Mouse (Mus musculus): ENCODE measurements around the gene Idh2. TPM values are rescaled to one million over a fixed set of nuclear protein-coding genes. Genes with fewer than 3 reads are reported as not detected.

The Idh2 gene
- total RNA-seq, 2 experiments from 2014 or later = 236 to 647 TPM

DNA sequence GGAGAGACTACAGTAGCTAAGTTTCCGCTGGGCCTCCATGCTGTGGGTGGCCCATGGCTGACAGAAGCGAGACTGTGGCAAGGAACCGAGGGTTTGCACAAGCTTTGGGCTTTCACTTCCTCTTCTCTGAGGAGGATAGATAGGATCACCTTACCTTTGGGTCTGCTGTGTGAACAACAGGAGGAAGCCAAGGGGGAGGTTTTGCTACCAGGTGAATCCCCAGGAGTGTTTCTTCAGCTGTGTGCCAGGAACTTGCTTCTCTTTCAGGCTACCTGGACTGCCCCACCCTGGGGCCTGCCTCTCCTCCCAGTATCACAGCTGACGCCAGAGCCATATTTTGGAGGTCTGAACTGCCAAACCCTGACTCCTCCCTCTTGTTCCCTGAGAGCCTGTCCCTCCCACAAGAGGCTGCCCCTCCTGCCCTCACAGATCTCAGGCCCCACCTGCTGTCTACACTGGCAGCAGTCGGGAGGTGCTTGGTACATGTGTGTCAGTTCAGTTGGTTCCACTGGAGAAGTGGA is 40.2 kb downstream of the Idh2 start:
- peak; percentile 72 for DNase-seq
- intact Hi-C loops (cut with DNase I) = loop anchor here (5.0 kb wide), 1 partner anchor 143 kb away; no protein-coding TSS in a partner anchor
- TF ChIP-seq CTCF (IDR thresholded peaks at IDR 0.05) = peak; percentile 12; the same call in 1 of the 2 replicates
- peak overlapping the region; percentile 77 for H3K27ac ChIP-seq
- H3K4me3 ChIP-seq = peak overlapping the region; percentile 24; the same call in 1 of the 2 replicates

DNA sequence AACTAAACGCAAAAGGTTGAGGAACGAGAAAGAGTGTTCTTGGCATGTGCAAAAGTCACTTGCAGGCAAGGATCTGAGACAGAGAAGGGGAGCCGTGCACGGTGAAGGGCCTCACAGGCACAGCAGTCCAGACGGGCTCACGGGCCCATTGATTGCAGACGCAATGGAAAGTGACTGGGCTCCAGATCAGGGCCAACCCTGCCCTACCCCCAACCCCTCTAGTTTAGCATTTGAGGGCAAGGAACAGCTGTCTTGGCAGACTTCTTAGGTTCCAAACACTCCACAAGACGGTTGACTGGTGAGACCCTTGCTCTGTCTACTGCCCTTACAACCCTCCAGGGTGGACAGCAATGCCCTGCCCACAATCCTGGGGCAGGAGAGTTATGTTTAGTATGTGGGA is 41.7 kb downstream of the Idh2 start:
- intact Hi-C loops (cut with DNase I) = no loop called here

DNA sequence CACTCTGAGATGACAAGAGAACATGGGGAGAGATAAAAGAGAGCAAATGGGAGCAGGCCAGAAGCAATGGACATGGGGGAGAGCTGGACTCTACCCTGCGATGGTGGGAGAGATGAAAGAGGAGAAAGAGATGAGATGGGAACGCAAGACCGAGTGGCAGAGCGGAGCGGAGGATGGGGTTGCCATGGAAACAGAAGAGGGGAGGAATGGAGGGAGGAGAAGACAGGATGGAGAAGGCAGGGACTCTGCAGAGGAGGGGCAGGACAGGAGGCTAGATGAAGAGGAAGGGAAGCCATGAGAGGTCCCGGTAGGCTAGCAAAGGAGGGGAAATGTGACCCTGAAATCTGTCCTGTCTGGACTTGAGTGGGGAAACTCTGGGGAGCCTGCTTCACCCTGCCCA is 42.9 kb downstream of the Idh2 start:
- Histone ChIP-seq H3K27ac (no peak overlapping the region), H3K4me3 (no peak overlapping the region)
- intact Hi-C loops (cut with DNase I) = no loop called here
- no peak for DNase-seq
- no peak for TF ChIP-seq CTCF (IDR thresholded peaks at IDR 0.05)

More for the DNA sequence above, 41.7 kb downstream of the Idh2 start:
- TF ChIP-seq CTCF (IDR thresholded peaks at IDR 0.05) = no peak
- no peak for DNase-seq
- Histone ChIP-seq H3K27ac (peak overlapping the region; percentile 77), H3K4me3 (no peak overlapping the region)

DNA sequence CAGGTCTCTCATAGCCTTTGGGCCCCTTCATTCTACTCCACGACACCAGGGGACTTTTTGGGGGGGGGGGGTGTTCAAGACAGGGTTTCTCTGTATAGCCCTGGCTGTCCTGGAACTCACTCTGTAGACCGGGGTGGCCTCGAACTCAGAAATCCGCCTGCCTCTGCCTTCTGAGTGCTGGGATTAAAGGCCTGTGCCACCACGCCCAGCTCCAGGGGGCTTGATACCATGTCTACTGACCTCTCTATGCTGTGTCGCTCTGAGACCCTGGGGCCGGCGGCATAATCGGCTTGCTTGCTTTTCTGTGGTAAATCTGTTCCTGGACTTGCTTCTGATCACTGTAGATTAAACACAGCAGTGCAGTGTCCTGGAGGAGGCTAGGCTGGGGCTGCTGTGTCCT is 44.0 kb downstream of the Idh2 start:
- H3K27ac ChIP-seq = no peak overlapping the region
- TF ChIP-seq CTCF (IDR thresholded peaks at IDR 0.05) = no peak
- intact Hi-C loops (cut with DNase I) = no loop called here

DNA sequence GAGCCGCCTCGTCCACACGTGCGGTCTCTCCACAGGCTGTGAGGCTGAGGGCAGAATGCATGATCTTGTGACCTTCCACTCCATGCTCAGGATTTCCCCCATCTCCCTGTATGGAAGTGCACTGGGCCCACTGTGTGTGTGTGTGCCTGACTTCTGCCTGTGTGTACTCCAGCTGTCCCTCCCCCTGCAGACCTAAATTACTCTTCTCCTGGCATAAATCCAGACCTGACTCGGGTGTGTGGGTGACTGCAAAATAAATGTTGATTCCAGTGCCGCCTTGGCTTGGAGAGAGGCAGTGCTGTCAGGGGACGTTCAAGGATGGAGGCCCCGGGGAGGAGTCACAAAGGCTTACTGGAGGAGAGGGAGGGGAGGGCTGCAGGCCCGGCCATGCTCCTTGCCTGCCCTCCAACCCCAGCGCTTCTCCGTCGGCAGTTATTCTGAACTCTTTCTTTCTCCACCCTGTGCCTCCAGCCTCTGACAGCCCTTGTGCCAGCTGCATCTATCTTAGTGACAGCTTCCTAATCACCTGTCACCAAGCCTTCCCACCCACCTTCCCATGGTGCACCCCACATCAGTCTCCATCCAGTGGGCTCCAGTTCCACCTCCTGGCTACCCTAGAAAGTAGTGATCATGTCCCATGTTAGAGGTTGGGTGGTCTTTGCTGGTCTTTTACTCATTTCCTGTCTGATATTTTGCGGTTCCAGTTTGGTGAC is 45.4 kb downstream of the Idh2 start:
- intact Hi-C loops (cut with DNase I) = no loop called here
- TF ChIP-seq CTCF (IDR thresholded peaks at IDR 0.05) = no peak

More for the DNA sequence above, 44.0 kb downstream of the Idh2 start:
- no peak for DNase-seq
- no peak overlapping the region for H3K4me3 ChIP-seq

DNA sequence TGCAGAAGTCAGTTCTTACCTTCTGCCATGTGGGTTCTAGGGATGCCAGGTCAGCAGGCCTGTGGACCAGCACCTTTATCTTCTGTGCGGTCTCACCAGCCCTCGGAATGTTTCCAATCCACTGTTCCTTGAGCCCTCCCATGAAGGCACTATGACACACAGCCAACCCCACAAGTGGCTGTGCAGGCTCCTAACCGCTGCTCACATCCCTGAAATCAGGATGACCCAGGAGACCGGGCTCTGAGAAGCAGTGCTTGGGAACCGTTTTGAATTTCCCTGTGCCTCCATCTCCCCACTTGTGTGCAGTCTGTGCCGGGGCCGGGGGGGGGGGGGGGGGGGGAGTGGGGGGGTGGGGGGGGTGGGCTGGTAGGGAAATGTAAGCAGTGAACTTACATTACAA is 46.9 kb downstream of the Idh2 start:
- intact Hi-C loops (cut with DNase I) = no loop called here
- TF ChIP-seq CTCF (IDR thresholded peaks at IDR 0.05) = no peak
- no peak for DNase-seq
- Histone ChIP-seq H3K27ac (0 out of 2 replicates have a peak overlapping the region, but pooled peaks have one; percentile 44), H3K4me3 (no peak overlapping the region)

More for the DNA sequence above, 45.4 kb downstream of the Idh2 start:
- Histone ChIP-seq H3K27ac (peak overlapping the region; percentile 77), H3K4me3 (peak overlapping the region; percentile 33)
- peak; percentile 56 for DNase-seq

DNA sequence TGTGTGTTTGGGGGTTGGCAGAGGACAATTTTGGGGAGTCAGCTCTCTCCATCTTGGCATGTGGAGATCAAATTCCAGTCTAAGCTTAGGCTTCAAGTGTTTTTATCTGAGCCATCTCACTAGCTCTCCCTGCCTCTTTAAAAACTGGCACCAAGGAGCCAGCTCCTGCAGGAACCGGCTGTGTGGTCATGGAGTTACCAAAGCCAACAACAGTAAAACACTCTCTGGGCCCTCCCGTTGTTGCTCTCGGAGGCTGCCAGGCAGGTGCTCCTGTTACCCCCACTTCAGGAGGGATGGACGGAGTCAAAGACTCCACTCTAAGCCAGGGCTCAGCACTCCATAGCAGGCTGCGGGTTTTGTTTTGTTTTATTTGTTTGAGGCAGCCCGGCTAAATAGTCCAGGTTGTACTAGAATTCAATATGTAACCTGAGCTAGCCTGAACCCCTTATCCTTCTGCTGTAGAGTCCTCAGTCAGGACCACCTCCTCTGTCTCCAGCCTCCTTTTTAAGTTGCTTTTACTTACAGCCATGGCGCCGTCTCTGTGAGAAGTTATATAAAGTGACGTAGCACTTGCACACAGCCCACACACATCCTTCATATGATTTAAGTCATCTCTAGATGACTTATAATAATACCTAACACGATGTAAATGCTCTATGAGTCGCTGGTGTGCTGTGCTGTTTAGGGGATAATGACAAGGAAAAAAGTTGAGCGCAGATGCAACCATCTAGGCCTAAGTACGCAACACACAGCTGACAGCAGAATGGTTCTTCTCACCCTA is 48.3 kb downstream of the Idh2 start:
- Histone ChIP-seq H3K27ac (peak overlapping the region; percentile 84), H3K4me3 (peak overlapping the region; percentile 33)
- intact Hi-C loops (cut with DNase I) = no loop called here
- TF ChIP-seq CTCF (IDR thresholded peaks at IDR 0.05) = no peak
- peak; percentile 67 for DNase-seq

DNA sequence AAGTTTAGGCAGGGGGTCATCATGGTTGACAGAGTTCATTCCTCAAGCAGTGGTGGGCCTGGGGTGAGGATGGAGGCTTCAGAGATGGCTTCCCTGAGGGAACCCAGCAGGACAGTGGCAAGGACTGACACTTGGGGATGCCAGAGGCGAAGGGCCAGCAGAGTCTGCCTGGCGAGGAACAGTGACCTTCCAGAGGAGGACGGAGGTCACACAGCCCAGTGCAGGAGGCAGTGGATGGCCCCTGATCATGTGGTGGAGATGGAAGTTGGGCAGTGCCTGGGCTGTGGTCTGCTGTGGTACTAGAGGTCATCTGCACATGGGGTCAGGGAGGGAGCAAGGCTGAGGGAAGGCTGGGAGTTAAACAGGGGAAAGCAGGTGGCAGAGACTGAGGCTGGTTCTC is 49.9 kb downstream of the Idh2 start:
- intact Hi-C loops (cut with DNase I) = no loop called here
- H3K4me3 ChIP-seq = no peak overlapping the region
- peak overlapping the region; percentile 84 for H3K27ac ChIP-seq
- DNase-seq = peak; percentile 63
- TF ChIP-seq CTCF (IDR thresholded peaks at IDR 0.05) = no peak

DNA sequence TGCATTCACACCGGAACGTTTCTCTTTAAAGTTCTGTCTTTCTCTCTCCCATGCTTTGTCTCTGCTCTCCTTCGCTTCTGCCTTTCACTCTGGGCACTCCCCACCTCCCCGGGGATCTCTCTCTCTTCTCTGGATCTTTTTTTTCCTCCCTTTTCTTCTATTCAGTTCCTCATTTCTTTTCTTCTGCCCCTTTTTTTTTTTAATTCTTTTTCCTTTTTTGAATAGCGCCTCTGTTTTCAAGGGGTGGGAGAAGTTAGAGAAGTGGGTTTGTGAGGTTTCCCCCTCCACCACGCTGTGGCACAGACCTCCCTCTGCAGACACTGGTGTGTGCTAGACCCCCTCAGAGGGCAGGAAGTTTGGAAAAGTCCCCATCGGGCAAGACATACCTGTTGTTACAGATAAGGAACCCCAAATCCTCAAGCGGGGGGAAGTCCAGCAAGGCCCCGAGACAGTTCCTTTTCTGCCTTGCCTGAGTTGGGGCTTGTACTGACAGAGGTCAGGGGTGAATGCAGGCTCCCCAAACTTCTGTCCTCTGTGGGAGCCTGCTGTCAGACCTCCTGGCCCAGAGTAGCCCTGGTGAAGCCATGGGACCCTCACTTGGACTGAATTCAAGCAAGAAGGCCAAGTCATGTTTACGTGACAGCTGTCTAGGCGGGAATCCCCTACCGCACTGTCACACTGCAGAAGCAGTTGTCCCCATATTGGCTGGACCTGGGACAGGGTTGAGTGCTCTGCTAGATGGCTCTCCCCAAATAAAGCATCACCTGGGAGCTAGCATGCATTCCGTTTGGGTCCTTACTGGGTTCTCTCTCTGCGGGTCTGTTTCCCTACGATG is 51.1 kb downstream of the Idh2 start:
- TF ChIP-seq CTCF (IDR thresholded peaks at IDR 0.05) = no peak
- intact Hi-C loops (cut with DNase I) = loop anchor here (5.0 kb wide), 1 partner anchor 37 kb away; no protein-coding TSS in a partner anchor
- Histone ChIP-seq H3K27ac (peak overlapping the region; percentile 84; the same call in 1 of the 2 replicates), H3K4me3 (no peak overlapping the region)
- no peak for DNase-seq

DNA sequence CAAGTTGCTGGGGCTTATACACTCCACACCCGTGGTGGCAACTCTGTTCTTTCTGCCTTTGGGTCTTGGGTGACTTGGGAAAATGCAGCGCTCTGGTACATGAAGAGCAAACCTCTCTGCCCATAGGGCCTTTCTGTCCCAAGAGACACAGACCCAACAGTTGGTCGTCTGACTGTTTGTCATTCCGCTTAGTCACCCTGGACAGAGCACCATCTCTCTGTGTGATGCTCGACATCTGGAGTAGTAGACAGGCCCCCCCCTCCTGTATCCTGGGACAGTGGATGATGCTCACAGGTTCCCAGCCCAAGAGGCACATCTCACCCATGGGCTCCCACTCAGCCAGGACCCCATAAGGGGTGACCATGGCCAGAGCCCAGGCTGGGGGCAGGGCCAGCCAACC is 51.9 kb downstream of the Idh2 start:
- no peak for TF ChIP-seq CTCF (IDR thresholded peaks at IDR 0.05)
- DNase-seq = no peak
- intact Hi-C loops (cut with DNase I) = loop anchor here (5.0 kb wide), 1 partner anchor 36 kb away; no protein-coding TSS in a partner anchor
- no peak overlapping the region for H3K4me3 ChIP-seq
- peak overlapping the region; percentile 24; the same call in 1 of the 2 replicates for H3K27ac ChIP-seq

DNA sequence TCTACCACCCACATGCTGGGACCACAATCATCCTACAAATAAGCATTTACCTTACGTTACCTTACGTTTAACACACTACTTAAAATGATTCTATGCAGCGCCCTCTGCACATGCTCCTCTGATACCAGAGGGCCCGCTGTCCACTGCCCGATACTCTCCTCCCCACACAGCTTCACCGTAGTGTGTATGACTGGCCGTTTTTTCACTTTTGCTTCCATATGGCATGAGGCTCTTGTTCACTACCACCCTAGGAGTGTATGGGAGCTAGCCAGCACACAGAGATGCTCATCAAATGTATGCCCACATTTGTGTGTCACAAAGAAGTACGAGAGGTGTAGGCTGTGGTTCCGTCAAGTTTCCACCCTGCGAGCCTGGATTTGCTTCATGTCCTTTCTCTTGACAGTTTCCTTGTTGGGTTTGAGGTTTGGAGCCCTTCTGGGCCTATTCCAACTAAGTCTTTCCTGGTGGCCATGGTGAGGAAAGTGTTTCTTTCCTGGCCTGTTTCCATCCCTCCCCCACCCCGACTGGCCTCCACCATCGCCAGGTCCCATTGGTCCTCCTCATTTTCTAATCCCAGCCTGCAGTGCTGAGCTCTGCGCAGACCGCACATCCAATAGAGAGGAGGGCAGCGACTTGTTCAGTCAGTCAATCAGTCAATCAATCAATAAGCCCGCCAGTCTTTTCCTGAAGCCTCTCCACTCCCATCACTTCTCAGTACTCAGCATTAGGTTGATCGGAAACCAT is 52.9 kb downstream of the Idh2 start:
- Histone ChIP-seq H3K4me3 (no peak overlapping the region), H3K27ac (peak overlapping the region; percentile 84; the same call in 1 of the 2 replicates)
- no peak for TF ChIP-seq CTCF (IDR thresholded peaks at IDR 0.05)
- no peak for DNase-seq
- intact Hi-C loops (cut with DNase I) = loop anchor here (5.0 kb wide), 1 partner anchor 35 kb away; no protein-coding TSS in a partner anchor
